Mouse (Mus musculus) hindbrain, embryonic 11.5 days (tissue): Measurements from ENCODE around the gene Dip2b. TPM values are rescaled to one million over a fixed set of nuclear protein-coding genes. Genes with fewer than 3 reads are reported as not detected.

Experiments
- ATAC-seq: fragments of 200-750 bp; cut with Nextera tagmentation; 2 replicates; pipeline ENCODE4 v1.8.0; 2017; ENCODE audit warnings: mild to moderate bottlenecking, moderate TSS enrichment, moderate library complexity; ENCODE audit not compliant: low FRiP score
- DNase-seq: peaks from one replicate; pipeline ENCODE4 v3.0.0-alpha.2; 2015; ENCODE audit warnings: low spot score
- H3K27ac ChIP-seq: fragments of 300-500 bp; sonication (generic); 2 replicates; pipeline ENCODE4 v1.5.1; 2014; ENCODE audit warnings: mild to moderate bottlenecking, low read depth, low read length
- H3K27me3 ChIP-seq: fragments of 300-500 bp; sonication (generic); 2 replicates; pipeline ENCODE4 v1.6.1; 2014; ENCODE audit warnings: mild to moderate bottlenecking, low read length, moderate library complexity, mixed read lengths; ENCODE audit not compliant: control insufficient read depth, insufficient read depth
- H3K36me3 ChIP-seq: fragments of 300-500 bp; sonication (generic); 2 replicates; pipeline ENCODE4 v1.6.1; 2014; ENCODE audit warnings: mild to moderate bottlenecking, low read length, moderate library complexity, mixed read lengths; ENCODE audit not compliant: control insufficient read depth, insufficient read depth
- H3K4me1 ChIP-seq: fragments of 300-500 bp; sonication (generic); replicated peaks from 2 replicates; pipeline ENCODE4 v1.6.1; 2014; ENCODE audit warnings: low read length, mixed read lengths; ENCODE audit not compliant: control insufficient read depth, insufficient read depth
- H3K4me2 ChIP-seq: fragments of 300-500 bp; sonication (generic); replicated peaks from 2 replicates; pipeline ENCODE4 v1.6.1; 2014; ENCODE audit warnings: mild to moderate bottlenecking, low read depth, low read length
- H3K4me3 ChIP-seq: fragments of 300-500 bp; sonication (generic); 2 replicates; pipeline ENCODE4 v1.5.1; 2014; ENCODE audit warnings: low read depth, low read length
- H3K9ac ChIP-seq: fragments of 300-500 bp; sonication (generic); 2 replicates; pipeline ENCODE4 v1.6.1; 2014; ENCODE audit warnings: low read depth, low read length
- H3K9me3 ChIP-seq: fragments of 300-500 bp; sonication (generic); 2 replicates; pipeline ENCODE4 v1.6.1; 2016; ENCODE audit warnings: low read length; ENCODE audit not compliant: control insufficient read depth
- WGBS: fragments of 180-500 bp; shearing (Covaris S2); extraction: QIAGEN DNeasy Blood & Tissue Kit; methylation state at CpG from one replicate; pipeline ENCODE4 v1.1.7; 2014; 5-methylcytosine and 5-hydroxymethylcytosine counted together
- polyA plus RNA-seq: library from polyadenylated mRNA; unstranded; fragments of >200 nt; fragmentation: Nextera tagmentation; extraction: Ambion mirVana; gene quantifications from 2 replicates; pipeline ENCODE4 v1.2.1, GENCODE M21; 2014

Gene Dip2b
- polyA plus RNA-seq, 1 experiment from 2014 or later = 29.6 TPM

DNA sequence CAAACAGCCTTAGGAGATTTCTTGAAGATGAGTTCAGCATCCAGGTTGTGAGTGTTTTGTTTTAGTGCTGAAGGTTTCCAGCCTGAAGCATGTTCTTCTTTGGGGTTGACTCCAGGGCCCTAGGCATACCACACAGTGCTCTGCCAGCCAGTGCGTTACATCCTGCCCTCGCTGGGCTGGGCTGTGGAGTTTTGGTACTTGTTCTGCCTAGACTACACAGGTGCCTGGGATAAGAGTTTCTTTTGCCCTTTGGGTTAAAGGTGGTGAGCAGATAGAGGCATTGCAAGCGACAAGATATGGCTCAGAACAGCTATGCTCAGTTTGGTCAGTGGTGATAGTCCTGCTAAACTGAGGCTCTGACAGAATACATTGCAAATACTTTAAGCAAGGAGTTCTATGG, 19.7 kb downstream of the Dip2b start:
- Histone ChIP-seq H3K9ac (no peak overlapping the region), H3K9me3 (no peaks in the 10 kb centered on the region), H3K27ac (no peak overlapping the region), H3K4me3 (no peak overlapping the region), H3K27me3 (no peaks in the 10 kb centered on the region), H3K36me3 (no peaks in the 10 kb centered on the region), H3K4me2 (no peak overlapping the region), H3K4me1 (no peaks in the 10 kb centered on the region)
- 92% methylated on average over 3 of the region's 3 CpGs for WGBS
- no peak for DNase-seq
- no peak for ATAC-seq

DNA sequence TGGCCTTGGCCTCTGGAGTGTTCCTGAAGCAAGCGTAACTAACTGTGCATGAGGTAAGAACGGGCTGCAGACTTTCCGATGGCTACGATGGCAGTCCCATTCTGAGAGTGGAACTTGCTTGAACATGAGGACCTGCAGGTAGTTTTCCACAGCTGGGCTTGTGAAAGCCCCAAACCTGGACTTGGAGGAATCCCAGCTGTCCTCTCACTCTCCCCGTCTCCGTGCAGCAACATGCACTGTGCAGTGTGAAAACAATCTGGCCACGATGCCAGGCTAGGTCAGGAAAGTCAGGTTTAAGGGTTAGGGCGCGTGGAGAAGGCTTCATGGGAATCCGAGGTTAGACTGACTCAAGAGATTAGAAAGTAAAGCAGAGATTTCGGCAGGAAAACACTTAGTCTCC, 20.4 kb downstream of the Dip2b start:
- DNase-seq = no peak
- no peak overlapping the region for H3K27ac ChIP-seq
- ATAC-seq = no peak
- H3K9me3 ChIP-seq = no peaks in the 10 kb centered on the region
- H3K9ac ChIP-seq = no peak overlapping the region
- WGBS = 82% methylated on average over 11 of the region's 11 CpGs
- H3K36me3 ChIP-seq = no peaks in the 10 kb centered on the region
- H3K27me3 ChIP-seq = no peaks in the 10 kb centered on the region
- H3K4me3 ChIP-seq = no peak overlapping the region
- H3K4me1 ChIP-seq = no peaks in the 10 kb centered on the region
- H3K4me2 ChIP-seq = no peak overlapping the region

DNA sequence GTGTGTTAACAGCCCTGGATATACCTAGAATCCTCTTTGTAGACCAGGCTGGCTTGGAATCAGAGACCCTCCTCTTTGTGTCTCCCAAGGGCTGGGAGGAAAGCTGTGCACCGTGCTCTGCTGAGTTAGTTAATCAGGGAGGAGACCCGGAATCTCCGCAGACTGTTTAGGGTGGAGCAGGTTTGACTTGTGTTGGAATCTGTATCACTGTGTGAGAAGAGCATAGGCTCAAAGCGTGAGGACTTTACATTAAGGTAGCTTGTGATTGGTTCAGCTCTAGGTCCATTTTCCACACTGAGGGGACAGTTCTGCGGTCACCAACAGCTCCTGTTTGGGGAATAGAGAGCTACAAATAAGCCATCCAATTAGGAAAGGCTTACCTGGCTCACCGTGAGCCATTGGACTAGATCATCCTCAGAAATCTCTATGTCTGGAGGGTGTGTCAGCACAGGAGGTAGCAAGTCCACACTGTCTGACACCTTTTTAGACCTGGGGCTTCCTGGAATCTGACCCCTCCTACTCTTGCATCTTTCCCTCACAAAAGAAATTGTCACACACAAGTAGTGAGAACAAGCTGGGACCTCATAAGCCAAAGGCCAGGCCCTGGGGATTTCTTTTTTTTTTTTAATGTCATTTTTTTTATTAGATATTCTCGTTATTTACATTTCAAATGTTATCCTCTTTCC, 21.3 kb downstream of the Dip2b start:
- H3K4me2 ChIP-seq = no peak overlapping the region
- DNase-seq = no peak
- ATAC-seq = no peak
- 83% methylated on average over 7 of the region's 7 CpGs for WGBS
- H3K4me3 ChIP-seq = no peak overlapping the region
- no peaks in the 10 kb centered on the region for H3K36me3 ChIP-seq
- no peak overlapping the region for H3K27ac ChIP-seq
- H3K9me3 ChIP-seq = no peaks in the 10 kb centered on the region
- no peaks in the 10 kb centered on the region for H3K4me1 ChIP-seq
- no peaks in the 10 kb centered on the region for H3K27me3 ChIP-seq
- no peak overlapping the region for H3K9ac ChIP-seq

DNA sequence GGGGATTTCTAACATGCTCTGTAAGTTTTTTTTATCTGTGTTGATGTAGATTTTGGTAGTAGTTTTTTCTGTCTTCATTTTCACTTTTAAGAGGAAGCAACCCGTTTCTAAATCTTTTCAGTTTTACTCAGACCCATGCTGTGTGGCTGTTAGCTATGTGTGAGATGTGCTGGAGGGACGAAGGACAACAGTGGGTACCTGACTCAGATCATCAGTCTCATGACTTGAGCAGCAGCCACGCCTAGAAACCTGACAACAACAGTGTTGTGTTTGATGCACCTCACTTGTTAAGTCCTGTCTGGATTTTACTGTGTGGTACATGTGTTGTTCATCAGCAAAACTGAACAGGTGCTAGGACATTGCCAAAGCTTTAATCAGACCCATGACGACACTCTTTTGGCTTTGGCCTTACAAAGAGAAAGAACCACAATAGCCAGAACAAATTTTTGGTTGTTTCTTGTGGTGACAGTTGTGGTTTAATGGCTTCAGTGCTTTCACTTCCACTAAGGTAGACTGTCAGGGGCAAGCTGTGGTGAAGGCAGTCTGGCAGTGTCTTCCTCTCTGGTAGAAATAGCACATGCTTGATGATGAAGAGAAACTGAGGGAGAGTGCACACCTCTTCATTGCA, 22.2 kb downstream of the Dip2b start:
- 86% methylated on average over 4 of the region's 4 CpGs for WGBS
- no peaks in the 10 kb centered on the region for H3K27me3 ChIP-seq
- no peak for ATAC-seq

DNA sequence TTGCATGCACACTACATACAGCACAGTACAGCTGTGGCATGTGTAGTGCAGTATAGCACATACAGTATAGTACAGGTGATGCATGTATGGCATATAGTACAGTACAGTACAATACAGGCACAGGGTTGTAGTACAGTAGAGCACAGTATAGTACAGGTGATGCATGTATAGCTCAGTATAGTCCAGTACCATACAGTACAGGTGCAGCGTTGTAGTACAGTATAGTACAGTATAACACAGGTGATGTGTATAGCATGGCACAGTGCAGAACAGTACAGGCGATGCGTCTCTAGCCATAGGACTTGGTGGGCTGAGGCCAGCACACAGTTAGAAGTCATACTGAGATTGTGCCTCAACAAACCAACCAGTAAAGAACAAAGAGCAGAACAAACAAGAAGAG, 22.9 kb downstream of the Dip2b start:
- Histone ChIP-seq H3K27ac (no peak overlapping the region), H3K36me3 (no peaks in the 10 kb centered on the region), H3K9ac (no peak overlapping the region), H3K4me2 (no peak overlapping the region), H3K4me3 (no peak overlapping the region), H3K27me3 (no peaks in the 10 kb centered on the region), H3K9me3 (no peaks in the 10 kb centered on the region), H3K4me1 (no peaks in the 10 kb centered on the region)
- no peak for ATAC-seq
- DNase-seq = no peak
- WGBS = 97% methylated on average over 3 of the region's 3 CpGs

More for the DNA sequence above, 22.2 kb downstream of the Dip2b start:
- Histone ChIP-seq H3K4me2 (no peak overlapping the region), H3K36me3 (no peaks in the 10 kb centered on the region), H3K4me3 (no peak overlapping the region), H3K9ac (no peak overlapping the region), H3K4me1 (no peaks in the 10 kb centered on the region), H3K27ac (no peak overlapping the region), H3K9me3 (no peaks in the 10 kb centered on the region)
- no peak for DNase-seq

DNA sequence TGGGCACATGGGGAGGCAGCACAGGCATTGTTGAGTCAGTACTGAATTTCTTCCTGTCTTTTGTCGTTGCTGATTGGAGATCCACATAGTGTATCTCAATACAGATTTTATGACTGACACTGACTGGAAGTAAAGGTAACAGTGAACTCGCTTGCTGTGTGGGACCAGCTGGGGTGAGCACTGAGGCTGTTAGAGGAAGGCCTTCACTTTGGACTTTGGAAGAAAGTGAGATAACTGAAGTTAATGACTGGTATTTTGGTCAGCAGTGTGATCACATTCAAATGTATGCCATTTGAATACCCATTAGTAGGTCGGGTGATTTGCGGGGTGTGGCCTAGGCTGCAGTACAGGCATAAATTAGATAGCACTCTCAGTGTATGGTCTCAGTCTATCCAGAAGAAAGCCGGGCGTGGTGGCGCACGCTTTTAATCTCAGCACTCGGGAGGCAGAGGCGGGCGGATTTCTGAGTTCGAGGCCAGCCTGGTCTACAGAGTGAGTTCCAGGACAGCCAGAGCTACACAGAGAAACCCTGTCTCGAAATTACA, 24.8 kb downstream of the Dip2b start:
- H3K4me2 ChIP-seq = no peak overlapping the region
- H3K9ac ChIP-seq = no peak overlapping the region
- H3K4me1 ChIP-seq = no peaks in the 10 kb centered on the region
- H3K4me3 ChIP-seq = no peak overlapping the region
- DNase-seq (no peak), ATAC-seq (no peak)
- no peaks in the 10 kb centered on the region for H3K27me3 ChIP-seq
- WGBS = 90% methylated on average over 13 of the region's 13 CpGs
- no peaks in the 10 kb centered on the region for H3K36me3 ChIP-seq
- H3K9me3 ChIP-seq = no peaks in the 10 kb centered on the region
- H3K27ac ChIP-seq = no peak overlapping the region

DNA sequence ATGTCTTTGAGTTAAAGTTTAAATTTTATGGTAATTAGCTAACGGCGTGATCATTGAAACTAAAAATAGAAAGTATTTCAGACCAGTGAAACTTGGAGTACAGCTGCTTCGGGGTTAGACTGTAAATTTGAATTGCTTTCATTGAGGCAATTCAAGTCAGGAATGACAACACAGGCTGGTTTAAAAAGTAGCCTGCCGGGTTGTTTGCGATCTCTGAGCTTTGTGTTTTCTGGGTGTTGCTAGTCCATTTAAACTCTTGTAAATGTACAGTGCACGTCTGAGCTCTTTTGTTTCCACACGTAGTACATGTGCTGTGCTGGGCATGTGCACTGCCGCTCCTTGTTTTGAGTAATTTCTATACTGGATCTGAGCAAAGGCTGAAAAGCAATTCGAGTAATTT, 28.2 kb downstream of the Dip2b start:
- no peaks in the 10 kb centered on the region for H3K9me3 ChIP-seq
- DNase-seq (no peak), ATAC-seq (no peak)
- H3K9ac ChIP-seq = no peak overlapping the region
- 83% methylated on average over 9 of the region's 9 CpGs for WGBS
- H3K4me2 ChIP-seq = no peak overlapping the region
- no peaks in the 10 kb centered on the region for H3K27me3 ChIP-seq
- H3K4me1 ChIP-seq = no peaks in the 10 kb centered on the region
- H3K36me3 ChIP-seq = no peaks in the 10 kb centered on the region
- no peak overlapping the region for H3K27ac ChIP-seq
- no peak overlapping the region for H3K4me3 ChIP-seq

DNA sequence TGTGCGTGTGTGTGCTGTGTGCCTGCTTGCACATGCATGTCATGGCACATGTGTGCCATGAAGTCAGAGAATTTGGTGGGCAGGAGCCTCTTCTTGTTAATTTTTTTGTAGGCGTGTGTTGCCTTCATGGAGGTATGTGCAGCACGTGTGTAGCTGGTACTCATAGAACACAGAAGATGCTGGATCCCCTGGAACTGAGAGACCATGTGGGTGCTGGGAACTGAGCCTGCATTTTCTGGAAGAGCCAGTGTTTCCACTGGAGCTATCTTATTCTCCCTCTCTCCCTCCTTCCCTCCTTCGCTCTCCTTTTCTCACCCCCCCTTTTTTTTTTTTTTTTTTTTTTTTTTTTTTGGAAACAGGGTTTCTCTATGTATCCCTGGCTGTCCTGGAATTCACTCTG, 30.6 kb downstream of the Dip2b start:
- no peak for DNase-seq
- WGBS = 99% methylated on average over 3 of the region's 4 CpGs
- Histone ChIP-seq H3K4me3 (no peak overlapping the region), H3K36me3 (no peaks in the 10 kb centered on the region), H3K9ac (no peak overlapping the region), H3K4me2 (no peak overlapping the region), H3K27me3 (no peaks in the 10 kb centered on the region), H3K4me1 (0 out of 2 replicates have a peak, but pooled peaks cover 3% of the 10 kb centered on the region), H3K9me3 (no peaks in the 10 kb centered on the region), H3K27ac (no peak overlapping the region)
- no peak for ATAC-seq

DNA sequence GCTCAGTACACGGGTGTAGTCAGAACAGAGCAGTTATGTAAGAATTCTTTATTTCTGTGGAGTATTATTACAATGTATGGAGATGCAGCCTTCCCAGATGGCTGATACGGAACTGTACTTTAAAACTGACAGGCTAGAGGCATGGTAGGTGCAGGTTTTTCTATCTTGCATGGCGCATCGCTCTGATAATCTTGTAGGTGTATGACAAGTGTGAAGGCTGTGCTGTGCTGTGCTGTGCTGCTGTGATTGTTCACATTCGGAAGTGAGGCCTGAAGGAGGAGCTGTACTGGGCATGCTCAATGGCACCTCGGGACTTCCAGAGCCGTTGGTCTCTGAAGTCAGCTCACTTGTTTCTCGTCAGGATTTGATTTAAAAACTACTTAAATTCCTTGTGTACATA, 31.6 kb downstream of the Dip2b start:
- Histone ChIP-seq H3K27ac (no peak overlapping the region), H3K36me3 (no peaks in the 10 kb centered on the region), H3K4me3 (no peak overlapping the region), H3K4me2 (no peak overlapping the region), H3K9me3 (no peaks in the 10 kb centered on the region), H3K9ac (no peak overlapping the region), H3K4me1 (0 out of 2 replicates have a peak, but pooled peaks cover 3% of the 10 kb centered on the region), H3K27me3 (no peaks in the 10 kb centered on the region)
- DNase-seq (no peak), ATAC-seq (no peak)
- 91% methylated on average over 8 of the region's 8 CpGs for WGBS
